Mouse (Mus musculus): ENCODE data around the gene Hoxa4.

DNA sequence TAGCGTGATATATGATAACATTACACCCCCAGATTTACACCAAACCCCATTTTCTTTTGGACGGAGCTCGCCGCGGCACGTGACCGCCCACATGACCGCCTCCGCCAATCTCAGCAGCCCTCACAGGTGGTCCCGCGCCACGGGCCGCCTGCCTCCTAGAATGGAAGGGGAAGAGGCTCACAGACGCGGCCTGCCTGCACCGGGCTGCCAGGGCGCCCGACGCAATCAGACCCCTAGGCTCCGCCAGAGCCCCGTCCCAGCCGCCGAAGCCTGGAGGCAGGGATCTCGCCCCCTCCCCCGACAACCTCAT, 25.9 kb upstream of the Hoxa4 start:
- TF ChIP-seq POLR2A (IDR thresholded peaks at IDR 0.05; ENCODE audit: insufficient read depth, low read depth, low read length): no peak
- TF ChIP-seq CTCF (IDR thresholded peaks at IDR 0.05; ENCODE audit: insufficient read depth, low read depth, low read length): no peak

Data from olfactory bulb, adult 2 months (tissue).